In the genomic region with DNA sequence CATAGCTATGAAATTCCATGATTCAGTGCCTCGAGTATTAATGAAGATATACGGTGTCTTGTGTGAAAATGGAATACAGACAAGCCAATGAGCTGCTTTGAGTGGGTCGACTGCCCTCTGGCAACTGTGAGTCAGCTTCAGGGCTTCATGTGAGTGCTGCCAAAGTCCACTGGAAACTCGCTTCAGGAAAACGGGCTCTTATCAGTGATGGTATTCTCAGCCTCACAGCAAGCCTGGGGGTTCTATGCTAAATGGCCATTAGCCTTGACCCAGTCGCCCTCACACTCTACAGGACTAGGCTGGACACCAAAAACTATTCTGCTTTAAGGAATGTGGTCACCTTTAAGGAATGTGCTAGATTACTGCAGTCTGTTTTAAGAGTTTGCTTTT, we compare ENCODE assay signal across 16 mouse cellular contexts.
DNase-seq lines count a peak whose midpoint lies in the region; ATAC-seq and TF ChIP-seq lines count a peak whose summit lies in the region.
"Had no signal": no experiment of that assay in that cellular context is flagged by ENCODE, and none has a peak within 500 bp of the region (broad histone marks: within the 10 kb centered on the region; RNA-seq: fewer than 3 reads in every experiment).

No protein-coding gene starts in this region.

- H3K9ac ChIP-seq in heart, embryonic 12.5 days, result no peak overlapping the region
- H3K9ac ChIP-seq in kidney, postnatal 0 days (ENCODE audit: low read depth, low read length), result no peak overlapping the region
- H3K9ac ChIP-seq: limb, embryonic 15.5 days; neural tube, embryonic 13.5 days had no signal

- no peak for TF ChIP-seq CTCF in kidney, postnatal 0 days (IDR thresholded peaks at IDR 0.05; ENCODE audit: low read depth)

- H3K4me1 ChIP-seq in heart, embryonic 12.5 days (replicated peaks), result peaks cover 21% of the 10 kb centered on the region
- H3K4me1 ChIP-seq in kidney, postnatal 0 days (replicated peaks; ENCODE audit: insufficient read depth, low read length), result no peaks in the 10 kb centered on the region
- H3K4me1 ChIP-seq: limb, embryonic 15.5 days had no signal

- 22% methylated on average over 6 of the region's 6 CpGs for WGBS in heart, embryonic 12.5 days
- 38% methylated on average over 6 of the region's 6 CpGs for WGBS in kidney, postnatal 0 days

- no peaks in the 10 kb centered on the region for H3K27me3 ChIP-seq in heart, embryonic 12.5 days (replicated peaks)
- no peaks in the 10 kb centered on the region for H3K27me3 ChIP-seq in kidney, postnatal 0 days (ENCODE audit: insufficient read depth, low read length)
- H3K27me3 ChIP-seq: limb, embryonic 15.5 days; neural tube, embryonic 13.5 days had no signal

- no peak overlapping the region for H3K27ac ChIP-seq in heart, embryonic 12.5 days (ENCODE audit: poor library complexity, severe bottlenecking)
- H3K27ac ChIP-seq in kidney, postnatal 0 days, result no peak overlapping the region
- H3K27ac ChIP-seq: limb, embryonic 15.5 days; neural tube, embryonic 13.5 days had no signal

- no peak overlapping the region for H3K4me3 ChIP-seq in heart, embryonic 12.5 days
- no peak overlapping the region for H3K4me3 ChIP-seq in kidney, postnatal 0 days (replicated peaks; ENCODE audit: low read depth, low read length)
- H3K4me3 ChIP-seq: limb, embryonic 15.5 days; neural tube, embryonic 13.5 days had no signal

- H3K9me3 ChIP-seq in heart, embryonic 12.5 days (replicated peaks), result no peaks in the 10 kb centered on the region
- no peaks in the 10 kb centered on the region for H3K9me3 ChIP-seq in kidney, postnatal 0 days (replicated peaks; ENCODE audit: low read length)
- H3K9me3 ChIP-seq: limb, embryonic 15.5 days; neural tube, embryonic 13.5 days had no signal

- peak; percentile 63; the same call in 1 of the 2 replicates for ATAC-seq in heart, embryonic 12.5 days (ENCODE audit: insufficient number of reproducible peaks, low FRiP score)
- no peak for ATAC-seq in kidney, postnatal 0 days (replicated peaks; ENCODE audit: low FRiP score, low read depth)
- ATAC-seq: activated CD4-positive, CD25-positive, alpha-beta regulatory T cell, adult 4 months; forebrain, embryonic 14.5 days; lung, postnatal 0 days had no signal

- DNase-seq in adrenal gland, postnatal 10 days, result peak; percentile 10
- DNase-seq in adrenal gland, postnatal 4 days (ENCODE audit: low spot score in 2 of 2), result no peak
- DNase-seq in 3T3-L1 (ENCODE audit: low read depth, low spot score), result peak; percentile 90
- DNase-seq in kidney, postnatal 0 days (ENCODE audit: low spot score), result peak; percentile 42
- DNase-seq in urinary bladder, postnatal 36 days (ENCODE audit: low spot score in 2 of 2), result no peak
- DNase-seq in frontal cortex, postnatal 10 days (ENCODE audit: low spot score in 2 of 2), result no peak
- DNase-seq in cerebellum, adult 18-20 months, result no peak
- DNase-seq: cerebellum, postnatal 36 days; gastrocnemius, postnatal 25 days had no signal

- no peak overlapping the region for H3K4me2 ChIP-seq in heart, embryonic 12.5 days
- H3K4me2 ChIP-seq in kidney, postnatal 0 days (ENCODE audit: low read length), result no peak overlapping the region
- H3K4me2 ChIP-seq: limb, embryonic 15.5 days; midbrain, embryonic 11.5 days; neural tube, embryonic 13.5 days had no signal

- no peaks in the 10 kb centered on the region for H3K36me3 ChIP-seq in heart, embryonic 12.5 days
- no peaks in the 10 kb centered on the region for H3K36me3 ChIP-seq in kidney, postnatal 0 days (ENCODE audit: insufficient read depth, low read length)
- H3K36me3 ChIP-seq: limb, embryonic 15.5 days; neural tube, embryonic 13.5 days had no signal

Comparison
In these comparisons a context has a peak if more than half of its experiments do, and no peak if none do; other contexts are left out.
1. DNase-seq: peak in adrenal gland, postnatal 10 days (single experiment), 3T3-L1 (single experiment) and kidney, postnatal 0 days (single experiment); none in adrenal gland, postnatal 4 days (0 of 2), urinary bladder, postnatal 36 days (0 of 2), frontal cortex, postnatal 10 days (0 of 2) and cerebellum, adult 18-20 months (0 of 2).